Mouse (Mus musculus) neural tube, embryonic 11.5 days (tissue): ENCODE measurements at regions not wholly inside any gene's neighbourhood (a gene's known extent, or its start where the extent isn't known, plus 50 kb on each side); places are given as distances from the start of the nearest gene placed in this dataset.
A peak's percentile ranks its signal among the peaks of the same experiment; 100 is the strongest.

Experiments
- ATAC-seq: fragments of 200-750 bp; cut with Nextera tagmentation; 2 replicates; pipeline ENCODE4 v1.8.0; 2017; ENCODE audit warnings: moderate number of reproducible peaks, mild to moderate bottlenecking, moderate TSS enrichment, moderate library complexity; ENCODE audit not compliant: insufficient read depth, low FRiP score, low TSS enrichment
- DNase-seq: peaks from one replicate; pipeline ENCODE4 v3.0.0-alpha.2; 2015; ENCODE audit warnings: low spot score
- H3K27ac ChIP-seq: fragments of 300-500 bp; sonication (generic); 2 replicates; pipeline ENCODE4 v1.5.1; 2014; ENCODE audit warnings: low read depth, mild to moderate bottlenecking, low read length
- H3K27me3 ChIP-seq: fragments of 300-500 bp; sonication (generic); 2 replicates; pipeline ENCODE4 v1.6.1; 2014; ENCODE audit warnings: mild to moderate bottlenecking, low read length, mixed read lengths; ENCODE audit not compliant: control insufficient read depth, insufficient read depth
- H3K36me3 ChIP-seq: fragments of 300-500 bp; sonication (generic); 2 replicates; pipeline ENCODE4 v1.6.1; 2014; ENCODE audit warnings: mild to moderate bottlenecking, low read length, moderate library complexity, mixed read lengths; ENCODE audit not compliant: control insufficient read depth, insufficient read depth
- H3K4me1 ChIP-seq: fragments of 300-500 bp; sonication (generic); 2 replicates; pipeline ENCODE4 v1.6.1; 2014; ENCODE audit warnings: low read length, mixed read lengths; ENCODE audit not compliant: control insufficient read depth, insufficient read depth
- H3K4me2 ChIP-seq: fragments of 300-500 bp; sonication (generic); 2 replicates; pipeline ENCODE4 v1.6.1; 2014; ENCODE audit warnings: low read depth, mild to moderate bottlenecking, moderate library complexity
- H3K4me3 ChIP-seq: fragments of 300-500 bp; sonication (generic); 2 replicates; pipeline ENCODE4 v1.5.1; 2014; ENCODE audit warnings: low read depth, low read length
- H3K9ac ChIP-seq: fragments of 300-500 bp; sonication (generic); 2 replicates; pipeline ENCODE4 v1.6.1; 2014; ENCODE audit warnings: mild to moderate bottlenecking, low read length
- H3K9me3 ChIP-seq: fragments of 300-500 bp; sonication (generic); 2 replicates; pipeline ENCODE4 v1.6.1; 2016; ENCODE audit warnings: low read length; ENCODE audit not compliant: control insufficient read depth
- WGBS: fragments of 180-500 bp; shearing (Covaris S2); extraction: QIAGEN DNeasy Blood & Tissue Kit; methylation state at CpG from one replicate; pipeline ENCODE4 v1.1.7; 2014; 5-methylcytosine and 5-hydroxymethylcytosine counted together

- DNase-seq (no peak), ATAC-seq (no peak)
- no peaks in the 10 kb centered on the region for H3K27me3 ChIP-seq
- H3K4me1 ChIP-seq = no peaks in the 10 kb centered on the region
- H3K9me3 ChIP-seq = no peaks in the 10 kb centered on the region
- no peak overlapping the region for H3K9ac ChIP-seq
- H3K27ac ChIP-seq = no peak overlapping the region
- no peak overlapping the region for H3K4me3 ChIP-seq
- no peak overlapping the region for H3K4me2 ChIP-seq
- no peaks in the 10 kb centered on the region for H3K36me3 ChIP-seq
These were observed 94.4 kb downstream of the Gm11232 start for GRCm38 (mm10) chr4:71663397-71663796.

GRCm38 (mm10) chr4:71640521-71640920 is 117.2 kb downstream of the Gm11232 start:
- H3K4me2 ChIP-seq = no peak overlapping the region
- no peak overlapping the region for H3K4me3 ChIP-seq
- WGBS = 95% methylated on average over 10 of the region's 10 CpGs
- no peaks in the 10 kb centered on the region for H3K36me3 ChIP-seq
- H3K4me1 ChIP-seq = no peaks in the 10 kb centered on the region
- ATAC-seq (no peak), DNase-seq (no peak)
- no peak overlapping the region for H3K27ac ChIP-seq
- no peaks in the 10 kb centered on the region for H3K27me3 ChIP-seq
- H3K9me3 ChIP-seq = no peaks in the 10 kb centered on the region
- H3K9ac ChIP-seq = no peak overlapping the region

- no peaks in the 10 kb centered on the region for H3K9me3 ChIP-seq
- H3K36me3 ChIP-seq = no peaks in the 10 kb centered on the region
- WGBS = 20% methylated on average over 2 of the region's 2 CpGs
- ATAC-seq (peak; percentile 57; the same call in 1 of the 2 replicates), DNase-seq (no peak)
- no peaks in the 10 kb centered on the region for H3K27me3 ChIP-seq
- no peak overlapping the region for H3K9ac ChIP-seq
- H3K4me2 ChIP-seq = no peak overlapping the region
- H3K27ac ChIP-seq = peak overlapping the region; percentile 50; the same call in 1 of the 2 replicates
- H3K4me1 ChIP-seq = 0 out of 2 replicates have a peak, but pooled peaks cover 4% of the 10 kb centered on the region
- H3K4me3 ChIP-seq = no peak overlapping the region
These were observed 130.7 kb downstream of the Gm11232 start for GRCm38 (mm10) chr4:71627088-71627487.

GRCm38 (mm10) chr4:71626626-71627025 is 131.1 kb downstream of the Gm11232 start:
- DNase-seq = peak; percentile 22
- Histone ChIP-seq H3K27ac (peak overlapping the region; percentile 50; the same call in 1 of the 2 replicates), H3K4me2 (no peak overlapping the region), H3K4me1 (0 out of 2 replicates have a peak, but pooled peaks cover 4% of the 10 kb centered on the region), H3K36me3 (no peaks in the 10 kb centered on the region), H3K9me3 (no peaks in the 10 kb centered on the region), H3K4me3 (no peak overlapping the region), H3K9ac (no peak overlapping the region), H3K27me3 (no peaks in the 10 kb centered on the region)
- peak; percentile 88 for ATAC-seq
- 27% methylated on average over 1 of the region's 1 CpGs for WGBS

GRCm38 (mm10) chr4:71624771-71625170 is 133.0 kb downstream of the Gm11232 start:
- Histone ChIP-seq H3K4me1 (0 out of 2 replicates have a peak, but pooled peaks cover 4% of the 10 kb centered on the region), H3K9ac (no peak overlapping the region), H3K27me3 (no peaks in the 10 kb centered on the region), H3K36me3 (no peaks in the 10 kb centered on the region), H3K4me2 (no peak overlapping the region), H3K9me3 (no peaks in the 10 kb centered on the region), H3K27ac (no peak overlapping the region), H3K4me3 (no peak overlapping the region)
- ATAC-seq (no peak), DNase-seq (no peak)
- 74% methylated on average over 2 of the region's 2 CpGs for WGBS

GRCm38 (mm10) chr4:71613720-71614119 is 144.0 kb downstream of the Gm11232 start:
- ATAC-seq = no peak

GRCm38 (mm10) chr4:71585880-71586279 is 171.9 kb downstream of the Gm11232 start:
- H3K9ac ChIP-seq = no peak overlapping the region
- H3K4me1 ChIP-seq = no peaks in the 10 kb centered on the region
- no peaks in the 10 kb centered on the region for H3K36me3 ChIP-seq
- WGBS = 95% methylated on average over 2 of the region's 2 CpGs
- no peaks in the 10 kb centered on the region for H3K9me3 ChIP-seq
- no peak overlapping the region for H3K27ac ChIP-seq
- no peak overlapping the region for H3K4me2 ChIP-seq
- no peaks in the 10 kb centered on the region for H3K27me3 ChIP-seq
- DNase-seq = no peak
- no peak overlapping the region for H3K4me3 ChIP-seq
- no peak for ATAC-seq

More at GRCm38 (mm10) chr4:71613720-71614119, 144.0 kb downstream of the Gm11232 start:
- no peak overlapping the region for H3K4me2 ChIP-seq
- DNase-seq = no peak
- H3K9me3 ChIP-seq = no peaks in the 10 kb centered on the region; the same call in 1 of the 2 replicates
- 92% methylated on average over 1 of the region's 1 CpGs for WGBS
- no peak overlapping the region for H3K27ac ChIP-seq
- H3K9ac ChIP-seq = no peak overlapping the region
- no peaks in the 10 kb centered on the region for H3K4me1 ChIP-seq
- no peaks in the 10 kb centered on the region for H3K27me3 ChIP-seq
- H3K36me3 ChIP-seq = no peaks in the 10 kb centered on the region
- H3K4me3 ChIP-seq = no peak overlapping the region

- no peak for ATAC-seq
These were observed 197.1 kb downstream of the Gm11232 start for GRCm38 (mm10) chr4:71560656-71561055.

GRCm38 (mm10) chr4:71539200-71539599 is 218.6 kb downstream of the Gm11232 start:
- Histone ChIP-seq H3K4me1 (no peaks in the 10 kb centered on the region), H3K9ac (no peak overlapping the region), H3K4me2 (no peak overlapping the region), H3K36me3 (no peaks in the 10 kb centered on the region), H3K9me3 (no peaks in the 10 kb centered on the region), H3K27me3 (no peaks in the 10 kb centered on the region), H3K27ac (no peak overlapping the region), H3K4me3 (no peak overlapping the region)
- ATAC-seq (no peak), DNase-seq (no peak)

More at GRCm38 (mm10) chr4:71560656-71561055, 197.1 kb downstream of the Gm11232 start:
- Histone ChIP-seq H3K4me1 (no peaks in the 10 kb centered on the region), H3K4me3 (no peak overlapping the region), H3K9ac (no peak overlapping the region), H3K36me3 (no peaks in the 10 kb centered on the region), H3K4me2 (no peak overlapping the region), H3K27me3 (no peaks in the 10 kb centered on the region), H3K27ac (no peak overlapping the region), H3K9me3 (no peaks in the 10 kb centered on the region)
- DNase-seq = no peak
- WGBS = 88% methylated on average over 5 of the region's 5 CpGs
